Mouse (Mus musculus) monocyte, adult 2 months (primary cell): ENCODE results near the gene Fndc11.

ENCODE experiments used
- DNase-seq, 2 experiments: peaks; one replicate each; pipeline ENCODE4 v3.0.0; 2022; ENCODE audit warnings: low spot score in 2 of 2, low read depth in 1 of 2

The Fndc11 gene

GRCm38 (mm10) chr2:181253248-181253647, 33.4 kb downstream of the Fndc11 start:
- DNase-seq = no peak

- DNase-seq = no peak
Measured at GRCm38 (mm10) chr2:181266839-181267238, 47.0 kb downstream of the Fndc11 start.

- no peak for DNase-seq
Measured at GRCm38 (mm10) chr2:181272092-181272491, 52.3 kb downstream of the Fndc11 start.
